Mouse (Mus musculus): ENCODE measurements around the gene Syndig1.

The Syndig1 gene

DNA sequence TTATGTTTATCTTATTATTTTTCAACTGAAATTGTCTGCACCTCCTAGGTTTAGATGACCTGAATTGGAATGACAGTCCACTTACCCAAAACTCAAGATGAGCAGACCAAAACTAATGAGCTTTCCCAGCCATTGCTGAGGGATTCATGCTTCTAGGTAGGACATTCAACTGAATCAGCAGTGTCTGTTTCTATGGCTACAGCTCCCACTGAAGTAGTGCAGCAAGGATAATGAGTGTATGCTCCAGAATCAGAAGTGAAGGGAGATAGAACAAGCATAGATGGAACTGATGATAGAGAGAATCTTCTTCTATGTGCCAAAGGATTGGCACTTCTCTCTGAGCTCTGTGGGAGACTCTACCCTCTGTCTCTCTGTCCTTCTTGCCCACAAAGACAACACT is 158.6 kb downstream of the Syndig1 start:
- DNase-seq = no peak

DNA sequence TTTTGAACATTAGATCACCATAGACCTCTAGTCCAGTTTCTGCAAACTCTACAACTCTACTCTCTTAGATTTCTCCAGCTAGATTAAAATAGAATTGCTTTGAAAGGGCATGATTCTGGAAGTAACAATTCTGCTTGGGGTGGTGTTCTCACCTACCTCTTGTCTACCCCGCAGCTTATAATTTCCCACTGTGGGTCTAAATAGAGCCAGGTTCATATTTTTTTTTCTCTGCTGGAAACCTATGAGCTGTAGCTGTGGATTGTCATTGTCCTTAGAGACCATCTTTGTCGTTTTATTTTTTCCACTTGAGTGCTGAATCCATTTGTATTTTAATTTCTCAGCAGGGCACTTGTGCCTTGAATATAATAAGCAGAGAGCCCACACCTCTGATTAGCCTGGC is 162.5 kb downstream of the Syndig1 start:
- DNase-seq = no peak

DNA sequence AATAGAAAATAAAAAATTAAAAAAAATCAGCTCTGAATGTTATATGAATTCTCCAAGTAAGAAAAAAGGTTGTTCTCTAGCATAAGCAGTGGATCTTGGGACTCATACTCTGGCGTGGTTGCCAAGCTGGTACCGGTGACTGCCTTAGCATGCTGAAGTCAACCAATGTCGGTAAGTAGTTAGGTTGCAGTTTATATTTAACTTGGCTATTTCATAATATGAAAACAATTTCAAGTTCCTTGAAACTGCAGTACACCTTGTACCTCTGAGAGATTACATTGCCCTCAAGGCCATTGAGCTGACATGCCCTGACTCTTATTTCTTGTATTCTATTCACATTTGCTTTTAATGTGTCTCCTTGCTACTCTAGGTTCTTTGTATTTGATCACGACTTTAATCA is 163.9 kb downstream of the Syndig1 start:
- DNase-seq = peak; percentile 2

DNA sequence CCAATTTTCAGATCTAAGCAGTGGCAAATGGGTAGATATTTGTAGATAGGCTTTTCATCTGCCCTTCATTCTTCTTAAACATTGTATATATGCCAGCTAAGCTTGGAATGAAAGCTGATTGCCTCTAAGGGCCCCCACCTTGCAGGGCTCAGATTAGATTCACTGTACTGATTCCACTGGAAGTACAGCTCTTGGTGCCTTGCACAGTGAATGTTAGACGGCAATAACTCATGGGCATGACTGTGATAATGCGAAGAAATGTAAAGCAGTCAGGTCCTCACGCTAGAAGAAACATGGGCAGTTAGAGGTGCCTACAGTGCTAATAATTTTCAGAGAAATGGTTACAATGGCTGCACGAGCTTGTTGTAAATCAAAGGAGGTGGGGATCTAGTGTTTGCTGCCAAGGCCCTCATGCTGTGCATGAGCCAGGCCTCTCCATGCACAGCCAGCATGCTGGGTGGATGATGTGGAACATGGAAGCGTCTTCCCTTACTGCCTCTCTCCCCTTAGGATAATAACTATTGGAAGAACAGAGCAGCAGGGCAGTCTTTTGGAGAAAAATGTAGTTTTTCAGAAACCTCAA is 167.5 kb downstream of the Syndig1 start:
- DNase-seq = no peak

DNA sequence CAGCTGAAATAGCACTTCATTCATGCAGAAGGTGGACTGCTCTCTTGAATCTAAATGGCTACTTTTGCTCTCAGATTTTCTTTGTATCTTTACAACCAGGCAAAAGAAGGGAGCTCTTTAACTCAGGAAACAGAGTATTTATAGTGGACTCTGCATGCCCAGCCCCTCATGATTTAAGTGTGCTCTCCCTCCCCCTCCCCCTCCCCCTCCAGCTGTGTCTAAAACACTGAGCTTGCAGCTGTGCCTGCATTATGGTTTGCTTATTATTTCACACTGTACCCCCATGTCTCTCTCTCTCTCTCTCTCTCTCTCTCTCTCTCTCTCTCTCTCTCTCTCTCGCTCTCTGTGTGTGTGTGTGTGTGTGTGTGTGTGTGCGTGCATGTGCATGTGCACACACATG is 168.6 kb downstream of the Syndig1 start:
- no peak for DNase-seq

DNA sequence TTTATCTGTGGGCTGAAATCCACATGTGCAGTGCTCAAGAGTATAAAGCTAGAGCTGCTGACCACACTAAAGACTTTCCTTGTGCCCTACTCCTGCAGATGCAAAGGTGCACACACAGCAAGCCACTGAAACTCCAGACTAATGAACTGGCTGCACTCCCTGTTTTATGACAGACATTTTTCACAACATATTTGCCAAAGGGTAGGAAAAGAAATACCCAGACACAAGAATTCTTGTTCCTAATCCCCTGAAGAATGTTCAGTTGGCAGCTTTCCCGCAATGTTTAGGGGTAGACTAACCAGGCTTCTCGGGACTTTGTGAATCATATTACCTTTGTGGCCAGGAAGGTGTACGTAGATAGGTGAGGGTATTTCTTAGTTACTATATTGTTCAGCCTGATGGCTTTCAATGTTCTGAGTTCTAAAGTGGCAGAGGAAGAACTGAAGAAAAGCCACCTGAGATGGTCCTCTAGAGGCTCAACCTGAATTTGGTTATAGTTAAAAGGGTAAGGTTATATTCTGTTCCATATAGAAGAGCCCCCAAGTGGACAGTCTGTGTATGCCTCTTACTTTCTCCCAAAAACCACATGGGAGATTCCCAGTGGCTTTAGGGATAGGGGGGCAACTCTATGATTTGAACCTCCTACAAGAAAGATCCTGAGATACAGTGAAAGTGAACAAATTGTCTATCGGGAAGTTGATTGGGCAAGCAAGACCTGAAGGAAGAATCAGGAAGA is 169.5 kb downstream of the Syndig1 start:
- DNase-seq = no peak

DNA sequence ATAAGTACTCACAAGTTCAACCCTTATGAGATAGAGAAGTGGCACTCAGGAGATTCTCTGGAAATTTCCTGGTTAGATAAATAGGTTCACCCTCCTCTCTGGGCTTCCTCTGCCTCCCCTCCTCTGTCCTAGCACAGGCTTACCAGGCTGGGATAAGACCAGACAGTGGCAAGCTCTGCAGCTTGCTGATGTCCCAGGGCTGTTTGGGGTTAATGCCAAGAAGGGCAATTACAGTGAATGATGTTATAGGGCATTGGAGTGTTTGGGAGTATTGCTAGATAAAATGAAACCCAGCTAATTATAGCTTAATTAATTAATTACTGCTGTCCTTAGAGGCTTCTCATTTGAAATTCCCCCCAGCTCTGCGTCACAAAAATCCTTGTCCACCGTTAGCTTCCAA is 171.6 kb downstream of the Syndig1 start:
- no peak for DNase-seq

DNA sequence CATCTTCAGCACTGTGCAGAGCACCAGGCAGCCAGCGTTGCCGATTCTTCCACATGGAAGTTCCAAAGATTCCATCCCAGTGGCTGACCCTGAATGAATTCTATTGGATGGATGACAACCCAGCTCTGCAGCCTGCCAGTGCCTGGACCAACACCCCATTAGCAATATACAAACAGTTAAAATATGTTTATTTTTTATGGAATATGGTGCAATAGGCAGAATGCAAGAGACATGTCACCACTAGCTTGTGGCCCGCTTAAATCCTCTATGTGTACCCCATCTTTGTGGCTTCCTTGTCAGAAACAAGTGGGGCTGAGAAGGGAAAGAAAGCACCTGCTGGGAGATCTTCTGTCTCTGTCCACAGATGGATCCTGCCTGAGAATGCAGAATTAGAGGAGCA is 174.5 kb downstream of the Syndig1 start:
- DNase-seq = no peak

DNA sequence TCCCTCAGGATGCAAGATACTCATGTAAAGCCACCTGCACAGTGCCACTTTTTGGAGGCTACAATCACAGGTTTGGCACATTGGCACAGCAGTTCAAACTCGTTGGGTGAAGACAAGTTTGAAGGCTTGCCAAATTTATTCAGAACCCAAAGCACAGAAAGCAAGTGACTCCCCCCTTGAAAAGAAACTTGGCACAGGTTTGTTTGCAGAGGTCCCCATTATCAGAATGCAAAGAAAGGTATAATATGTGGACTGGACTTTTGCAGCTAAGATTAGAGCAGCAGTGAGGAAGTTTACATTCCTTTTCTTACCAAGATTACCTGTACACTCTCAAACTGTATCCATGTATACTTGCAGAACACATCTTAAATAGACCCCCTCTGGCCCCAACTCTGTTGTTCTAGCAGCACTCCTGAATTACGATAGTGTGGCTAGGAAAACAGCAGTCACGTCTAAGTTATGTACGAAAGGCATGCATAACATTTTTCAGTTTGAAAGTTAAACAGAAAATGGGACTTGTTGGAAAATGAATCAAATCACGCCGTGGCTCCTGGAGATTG is 183.9 kb downstream of the Syndig1 start:
- no peak for DNase-seq

DNA sequence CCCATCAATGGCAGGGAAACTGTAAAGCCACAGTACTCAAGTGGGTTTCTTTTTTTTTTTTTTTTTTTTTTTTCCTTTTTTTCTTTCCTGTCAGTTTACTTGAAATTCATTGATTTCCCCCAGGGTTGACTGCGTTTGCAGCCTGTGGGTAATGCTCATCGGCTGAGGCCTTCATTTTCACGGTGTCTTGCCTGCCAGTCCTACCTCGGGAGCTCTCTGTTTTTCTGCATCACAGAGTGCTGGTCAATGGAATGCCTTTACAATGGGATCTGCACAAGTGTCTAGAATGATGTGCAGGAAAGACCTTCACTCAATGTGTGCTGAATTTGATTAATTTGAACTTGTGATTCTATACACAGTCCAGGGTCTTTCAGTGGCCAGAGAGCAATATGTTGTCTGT is 184.8 kb downstream of the Syndig1 start:
- no peak for DNase-seq

DNA sequence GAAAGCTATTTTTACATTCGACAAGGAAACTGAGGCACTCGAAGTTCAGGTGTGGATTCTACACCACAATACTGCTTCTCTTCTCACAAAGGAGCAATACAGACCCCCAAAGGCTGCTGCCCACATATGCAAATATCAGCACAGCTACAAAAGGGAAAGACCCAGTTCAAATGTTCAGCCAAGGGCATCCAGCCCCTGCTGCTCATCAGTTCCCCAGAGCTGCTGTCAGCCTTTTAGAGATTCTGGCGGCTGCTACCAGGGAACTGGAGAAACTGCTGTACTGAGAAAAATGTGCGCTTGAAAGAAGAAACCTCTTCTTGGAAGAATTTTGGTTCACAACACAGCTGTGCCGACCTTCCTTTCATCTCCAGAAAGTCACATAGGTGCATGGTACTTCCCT is 187.3 kb downstream of the Syndig1 start:
- DNase-seq = no peak

DNA sequence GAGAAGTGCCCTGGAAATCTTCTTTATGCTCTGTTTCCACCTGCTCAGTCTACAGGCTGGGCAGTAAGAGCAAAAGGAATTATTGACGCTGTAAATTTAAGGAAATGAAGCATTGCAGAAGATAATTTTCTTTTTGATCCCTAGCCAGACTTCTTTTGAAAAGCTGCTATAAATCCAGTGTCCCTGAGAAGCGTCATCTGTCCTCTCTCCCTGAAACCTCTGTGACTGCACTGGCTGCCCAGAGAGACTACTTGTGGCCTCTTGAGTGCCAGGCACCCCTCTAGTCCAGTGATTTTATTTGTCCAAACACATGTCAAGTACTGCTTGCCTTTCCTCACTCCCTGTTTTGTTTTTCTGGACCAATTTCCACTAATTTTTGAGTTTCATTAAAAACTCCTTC is 191.7 kb downstream of the Syndig1 start:
- DNase-seq = no peak

DNA sequence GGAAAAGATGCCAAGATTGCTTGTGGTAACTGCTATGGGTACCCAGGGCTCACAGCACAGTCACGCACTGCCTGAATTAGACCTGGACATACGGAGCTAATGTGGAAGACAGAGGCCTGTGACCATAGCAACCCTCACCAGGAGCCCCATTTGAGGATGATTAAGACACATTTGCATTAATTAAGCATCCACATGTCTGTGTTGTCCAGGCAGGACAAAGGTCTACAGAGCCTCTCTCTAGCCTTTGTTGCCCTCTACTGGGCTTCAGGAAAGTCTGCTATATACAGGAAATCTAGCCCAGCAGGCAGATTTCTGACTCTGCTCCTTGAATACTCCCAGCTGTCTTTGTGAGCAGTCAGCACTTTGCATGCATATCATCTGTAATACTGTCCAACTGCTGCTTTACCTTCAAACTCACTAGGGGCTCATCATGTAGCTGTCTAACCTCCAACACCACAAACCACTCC is 194.9 kb downstream of the Syndig1 start:
- DNase-seq = peak; percentile 3

DNA sequence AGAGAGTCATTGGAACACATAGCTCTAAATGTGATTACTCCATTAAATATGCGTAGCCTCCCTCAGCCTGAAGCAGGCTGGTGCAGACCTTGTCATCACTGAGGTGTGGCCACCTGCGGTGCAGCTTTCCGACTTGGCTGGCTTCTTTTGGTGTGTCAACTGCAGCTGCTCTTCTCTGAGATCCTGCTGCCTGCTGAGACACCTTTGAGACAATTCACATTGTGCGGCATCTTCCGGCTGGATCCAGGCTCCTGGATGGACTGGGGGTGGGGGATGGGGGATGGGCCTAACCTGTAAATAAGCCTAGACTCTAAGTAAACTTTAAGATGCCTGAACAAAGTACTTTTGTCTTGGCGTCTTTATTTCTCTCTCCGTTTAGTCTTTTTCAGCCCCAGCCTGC is 214.5 kb downstream of the Syndig1 start:
- DNase-seq = no peak
